Mouse (Mus musculus): ENCODE data around the gene Lin52. TPM values are rescaled to one million over a fixed set of nuclear protein-coding genes. Genes with fewer than 3 reads are reported as not detected.
"Not testable (repeated sequence)": the region's sequence is repeated elsewhere in the genome, so short reads cannot be mapped to it uniquely, and the experiment has no call there.

The Lin52 gene
- polyA plus RNA-seq, 1 experiment, result 37.1 TPM

DNA sequence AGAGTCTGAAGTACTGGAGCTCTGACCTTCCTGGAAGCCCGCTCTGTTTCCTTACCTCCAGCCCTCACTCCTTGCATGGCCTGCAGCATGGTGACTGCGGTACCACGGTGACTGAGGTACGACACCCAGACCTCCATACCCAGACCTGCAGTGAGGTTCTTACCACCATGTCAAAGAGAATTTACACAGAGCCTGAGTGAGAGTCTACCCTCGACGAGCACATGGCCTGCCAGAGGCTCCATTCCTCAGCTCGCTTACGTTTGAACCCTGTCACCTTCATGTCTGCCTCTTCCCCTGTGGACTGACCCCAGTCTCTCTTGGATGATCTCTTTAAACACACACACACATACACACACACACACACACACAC is 81.6 kb downstream of the Lin52 start:
- DNase-seq (ENCODE audit: extremely low spot score in 1 of 2, low spot score in 1 of 2), result no peak

DNA sequence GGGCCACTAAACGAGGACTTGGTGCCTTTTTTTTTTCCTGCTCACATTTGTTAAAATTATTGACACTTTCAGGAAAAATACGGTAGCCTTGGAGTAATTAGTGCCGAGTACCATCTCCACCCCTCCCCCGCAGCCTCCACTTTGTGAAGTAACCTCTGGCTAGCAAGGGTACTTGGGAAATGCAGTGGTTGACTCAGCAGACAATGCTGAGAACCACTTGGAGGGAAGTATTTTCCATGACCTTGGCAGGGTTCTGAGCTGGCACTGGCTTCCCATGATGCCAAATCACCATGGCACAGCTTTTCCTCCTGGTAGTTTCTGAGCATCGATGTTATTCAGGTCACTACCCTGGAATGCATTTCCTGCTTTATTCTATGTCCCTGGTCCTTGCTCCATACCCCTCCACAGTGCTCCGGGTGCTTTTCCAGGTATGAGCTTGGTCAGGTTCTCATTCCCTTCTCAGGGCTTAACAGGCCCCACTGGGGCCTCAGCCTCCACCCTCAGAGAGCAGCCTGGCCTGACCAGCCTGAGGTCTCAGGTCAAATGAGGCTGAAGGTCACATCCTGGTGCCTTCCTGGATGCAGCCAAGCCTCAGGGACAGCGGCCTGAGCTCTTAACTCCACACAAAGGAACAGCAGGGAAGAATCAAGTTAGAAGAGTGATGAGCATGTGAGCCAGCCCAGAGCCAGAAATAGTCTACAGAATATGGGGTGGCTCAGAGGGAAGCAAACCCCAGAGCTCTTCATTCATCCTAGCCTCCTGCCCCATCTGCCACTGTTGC is 82.7 kb downstream of the Lin52 start:
- DNase-seq (ENCODE audit: extremely low spot score in 1 of 2, low spot score in 1 of 2), result no peak

DNA sequence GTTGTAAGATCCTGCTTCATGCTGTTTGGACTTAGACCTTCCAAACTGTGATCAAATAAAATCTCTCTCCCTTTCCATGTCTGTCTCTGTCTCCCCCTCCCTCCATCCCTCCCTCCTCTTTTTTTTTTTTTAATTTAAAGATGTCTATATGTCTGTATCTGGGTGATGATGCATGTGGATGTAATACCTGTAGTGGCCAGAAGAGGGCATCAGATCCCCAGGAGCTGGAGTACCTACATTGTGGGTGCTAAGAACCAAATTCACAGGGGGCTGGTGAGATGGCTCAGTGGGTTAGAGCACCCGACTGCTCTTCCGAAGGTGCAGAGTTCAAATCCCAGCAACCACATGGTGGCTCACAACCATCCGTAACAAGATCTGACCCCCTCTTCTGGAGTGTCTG is 88.3 kb downstream of the Lin52 start:
- not testable (repeated sequence) for DNase-seq (ENCODE audit: extremely low spot score in 1 of 2, low spot score in 1 of 2)

DNA sequence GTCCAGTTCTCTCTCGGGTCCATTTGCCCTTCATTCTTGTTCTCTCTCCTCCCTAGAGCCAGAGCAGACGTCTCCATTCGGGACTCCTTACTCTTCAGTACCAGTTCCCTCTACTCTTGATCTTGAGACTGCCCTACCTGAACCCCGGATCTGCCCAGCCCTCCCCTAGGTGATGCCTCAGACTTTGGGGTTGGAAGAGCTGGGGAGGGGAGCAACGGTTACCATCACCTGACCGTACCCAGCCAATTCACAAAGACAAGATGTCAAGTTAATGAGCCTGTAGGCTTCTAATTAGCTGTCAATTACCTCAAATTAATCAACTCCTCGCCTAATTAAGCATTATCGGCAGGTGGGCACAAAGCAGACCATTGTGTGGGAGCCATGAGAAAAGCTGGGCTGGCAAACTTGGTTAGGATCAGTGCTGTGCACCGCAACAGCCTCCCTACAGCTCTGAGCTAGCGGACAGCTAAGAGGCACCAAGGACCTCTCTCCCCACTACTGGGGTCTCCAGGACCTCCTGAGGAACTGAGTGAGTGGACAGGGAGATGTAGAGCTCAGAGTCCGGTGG is 90.3 kb downstream of the Lin52 start:
- no peak for DNase-seq (ENCODE audit: extremely low spot score in 1 of 2, low spot score in 1 of 2)

DNA sequence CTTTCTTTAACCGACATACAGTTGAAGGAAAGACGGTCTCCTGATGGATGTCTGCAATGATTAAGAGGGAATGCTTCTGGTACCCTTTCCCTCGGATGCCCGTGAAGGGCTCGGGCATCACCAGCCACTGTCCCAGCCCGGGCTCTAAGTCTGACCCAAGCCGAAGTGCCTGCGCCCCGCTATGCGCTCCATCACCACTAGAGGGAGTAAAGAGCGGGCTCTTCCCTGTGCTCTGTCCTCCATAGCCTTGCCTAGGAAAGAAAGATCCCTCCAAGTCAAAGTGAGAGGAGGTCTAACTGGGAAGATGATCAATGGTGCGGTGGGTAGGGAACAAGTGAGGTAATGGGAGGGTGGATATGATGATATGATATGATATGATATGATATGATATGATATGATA is 94.8 kb downstream of the Lin52 start:
- peak in 1 of 2 experiments; percentile 69 for DNase-seq (ENCODE audit: extremely low spot score in 1 of 2, low spot score in 1 of 2)

GRCm38 (mm10) chr12:84546577-84547085 is 95.4 kb downstream of the Lin52 start:
- DNase-seq (ENCODE audit: extremely low spot score in 1 of 2, low spot score in 1 of 2), result no peak

DNA sequence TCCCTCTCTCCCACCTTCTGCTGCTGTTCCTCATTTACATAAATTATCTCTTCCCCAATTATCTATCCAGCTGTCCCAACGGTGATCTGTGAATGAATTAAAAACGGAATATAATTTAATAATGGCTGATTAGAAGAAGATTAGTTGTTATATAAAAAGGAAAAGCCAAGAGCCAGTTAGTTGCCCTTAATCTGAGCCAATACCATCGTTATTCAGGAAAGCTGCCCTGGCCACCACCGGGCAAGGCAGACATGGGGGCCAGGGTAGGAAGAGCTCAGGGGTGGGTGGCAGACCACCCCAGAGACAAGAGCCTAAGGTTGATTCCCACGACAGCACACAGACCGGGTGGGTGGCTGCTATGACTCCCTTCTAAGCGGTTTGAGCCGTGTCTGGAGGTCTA is 97.0 kb downstream of the Lin52 start:
- no peak for DNase-seq (ENCODE audit: extremely low spot score in 1 of 2, low spot score in 1 of 2)

DNA sequence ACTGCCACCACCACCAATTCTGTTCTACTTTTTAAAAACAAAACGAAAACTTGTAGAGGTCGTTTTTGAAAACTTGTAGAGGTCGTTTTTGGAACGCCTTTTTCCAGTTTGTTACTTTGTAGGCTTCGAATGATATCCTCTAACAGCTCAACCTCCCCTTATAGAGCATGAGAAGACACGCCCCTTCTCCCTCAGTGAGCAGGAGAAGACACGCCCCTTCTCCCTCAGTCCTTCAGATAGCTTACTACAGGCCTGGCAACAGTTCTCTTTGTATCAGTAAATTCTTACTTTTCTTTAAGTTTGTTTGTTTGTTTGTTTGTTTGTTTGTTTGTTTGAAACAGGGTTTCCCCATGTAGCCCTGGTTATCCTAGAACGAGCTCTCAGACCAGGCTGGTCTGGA is 104.0 kb downstream of the Lin52 start:
- no peak for DNase-seq (ENCODE audit: extremely low spot score in 1 of 2, low spot score in 1 of 2)

DNA sequence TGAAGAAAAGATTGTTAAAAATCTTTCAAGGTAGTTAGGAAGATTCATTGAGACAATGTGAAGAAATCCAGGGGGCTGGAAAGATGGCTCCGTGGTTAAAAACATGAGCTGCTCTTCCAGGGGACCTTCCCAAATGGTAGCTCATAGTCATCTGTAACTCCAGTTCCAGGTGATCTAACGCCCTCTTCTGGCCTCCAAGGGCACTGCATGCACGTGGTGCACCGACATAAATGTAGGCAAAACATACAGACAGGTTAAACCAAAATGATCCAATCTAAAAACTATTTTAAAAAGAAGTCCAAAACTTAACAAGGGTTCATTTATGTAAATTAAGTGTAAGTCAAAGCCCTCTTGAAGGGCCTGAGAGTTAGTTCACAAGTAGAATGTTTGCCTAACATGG is 111.3 kb downstream of the Lin52 start:
- no peak for DNase-seq (ENCODE audit: extremely low spot score in 1 of 2, low spot score in 1 of 2)

GRCm38 (mm10) chr12:84567576-84567975 is 116.4 kb downstream of the Lin52 start:
- DNase-seq (ENCODE audit: extremely low spot score in 1 of 2, low spot score in 1 of 2), result no peak

DNA sequence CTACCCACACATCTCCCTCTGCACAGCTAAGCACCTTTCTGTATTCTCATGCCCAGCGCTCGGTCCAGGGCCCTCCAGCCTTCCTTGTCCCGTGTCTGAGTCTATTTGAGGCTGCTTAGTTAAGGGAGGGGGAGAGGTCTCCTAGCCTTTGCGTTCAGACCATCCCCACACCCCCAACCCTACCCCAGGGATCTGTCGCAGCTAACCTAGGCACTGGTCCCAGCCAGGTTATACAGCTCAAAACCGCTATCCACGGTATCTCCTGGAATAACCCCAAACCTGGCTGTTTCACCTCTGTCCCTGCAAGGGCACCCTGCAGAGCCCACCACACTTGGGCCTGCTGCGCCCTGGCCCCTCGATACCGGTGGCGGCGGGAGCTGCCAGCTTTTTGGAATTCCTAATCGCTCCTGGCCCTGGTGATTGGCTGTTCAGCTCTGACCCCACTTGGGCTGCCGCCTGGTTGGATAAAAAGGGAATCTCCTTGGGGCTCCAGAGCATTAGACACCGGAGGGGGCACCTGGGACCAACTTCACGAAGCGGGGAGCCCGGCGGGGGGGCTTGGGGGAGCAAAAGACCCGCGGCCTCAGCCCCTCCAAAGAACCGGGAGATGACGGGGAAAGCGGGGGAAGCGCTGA is 118.2 kb downstream of the Lin52 start, which contains the start of gene Vsx2:
Gene Vsx2, plus strand, starts transcription at position 427 of the 635 bp plus-strand sequence.
- DNase-seq (ENCODE audit: extremely low spot score in 1 of 2, low spot score in 1 of 2), result no peak

GRCm38 (mm10) chr12:84569976-84570693 is 118.9 kb downstream of the Lin52 start:
- no peak for DNase-seq (ENCODE audit: extremely low spot score in 1 of 2, low spot score in 1 of 2)

DNA sequence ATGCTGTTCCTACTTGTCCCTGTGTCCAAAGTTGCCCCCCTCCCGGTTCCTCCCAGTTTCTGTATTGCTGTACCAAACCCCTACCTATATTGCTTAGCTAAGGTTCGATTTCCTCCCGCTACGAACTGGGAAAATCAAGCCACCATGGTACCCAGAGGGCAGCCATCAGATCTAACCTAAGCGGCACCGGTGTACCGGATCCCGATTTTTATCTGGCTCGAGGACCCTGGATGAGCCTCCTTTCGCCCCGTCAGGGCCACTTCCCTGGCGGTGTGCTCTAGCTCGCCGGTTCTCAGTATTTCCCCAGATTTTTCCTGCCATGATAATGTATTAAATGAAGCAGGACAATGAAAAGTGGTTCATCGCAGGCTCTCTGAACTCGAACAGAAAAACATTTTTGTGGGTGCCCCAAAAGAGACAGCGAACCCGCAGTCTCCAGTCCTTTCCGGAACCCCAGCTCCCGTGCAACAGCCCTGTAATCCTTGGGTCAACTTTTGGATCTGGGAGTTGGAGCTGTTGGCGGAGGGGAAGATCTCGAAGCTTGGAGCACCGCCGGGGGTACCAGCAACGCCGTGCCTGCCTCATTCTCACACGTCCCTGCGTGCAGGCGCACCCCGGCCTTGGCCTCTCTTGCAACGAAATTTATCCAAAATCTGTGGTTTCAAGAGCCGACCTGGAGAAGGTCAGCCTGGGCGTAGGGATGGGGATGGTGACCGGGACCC is 119.6 kb downstream of the Lin52 start:
- no peak for DNase-seq (ENCODE audit: extremely low spot score in 1 of 2, low spot score in 1 of 2)

GRCm38 (mm10) chr12:84571466-84572340 is 120.5 kb downstream of the Lin52 start:
- peak in 1 of 2 experiments; percentile 4 for DNase-seq (ENCODE audit: extremely low spot score in 1 of 2, low spot score in 1 of 2)

DNA sequence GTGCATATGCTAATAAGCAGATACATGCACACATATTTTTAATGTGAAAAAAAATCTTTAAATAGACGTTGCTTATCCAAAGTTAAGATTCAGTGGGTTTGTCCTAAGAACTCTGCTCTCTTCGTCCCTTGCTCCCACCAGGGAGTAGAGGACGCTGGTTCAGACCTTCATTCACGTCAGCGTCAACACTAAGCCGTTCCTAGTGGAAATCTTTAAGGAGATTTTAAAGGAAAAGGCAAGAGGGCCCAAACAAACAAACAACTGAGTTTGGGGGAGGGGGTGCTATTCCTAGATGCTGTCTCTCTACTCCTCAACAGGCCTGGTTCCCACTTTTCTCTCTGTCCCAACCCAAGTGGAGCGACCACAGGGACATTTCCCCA is 121.1 kb downstream of the Lin52 start:
- no peak for DNase-seq (ENCODE audit: extremely low spot score in 1 of 2, low spot score in 1 of 2)

GRCm38 (mm10) chr12:84573094-84573493 is 121.9 kb downstream of the Lin52 start:
- DNase-seq (ENCODE audit: extremely low spot score in 1 of 2, low spot score in 1 of 2), result no peak

DNA sequence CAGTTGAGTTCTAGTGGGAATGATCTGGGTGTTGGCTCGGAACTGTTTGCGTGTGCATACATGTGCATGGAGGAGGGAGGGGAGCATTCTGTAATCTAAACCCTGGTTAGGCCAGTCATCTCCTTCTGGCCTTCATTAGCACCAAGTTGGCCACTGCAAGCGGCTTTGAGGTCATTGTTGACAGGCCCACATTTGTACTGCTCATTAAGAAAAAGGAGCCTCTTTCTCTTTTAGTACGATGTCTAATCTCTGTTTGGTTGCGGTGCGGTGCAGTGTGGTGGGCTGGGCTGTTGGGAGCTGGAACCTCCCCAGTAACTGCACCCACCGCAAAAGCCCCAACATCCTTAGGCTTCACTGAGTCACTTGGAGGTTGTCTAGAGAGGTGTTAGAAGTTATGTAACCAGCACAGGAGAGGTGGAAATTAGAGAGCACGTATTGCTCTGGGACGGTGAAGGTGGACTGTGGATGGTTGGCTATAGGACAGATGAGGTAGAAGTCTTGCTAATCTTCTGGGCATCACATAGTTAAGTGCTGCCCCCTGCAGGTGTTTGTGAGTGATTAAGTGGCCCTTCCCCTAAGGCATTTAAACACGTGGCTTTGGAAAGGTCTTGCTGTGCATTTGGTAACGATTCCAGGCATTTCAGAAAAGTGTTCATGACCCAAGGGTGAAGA is 126.7 kb downstream of the Lin52 start:
- no peak for DNase-seq (ENCODE audit: extremely low spot score in 1 of 2, low spot score in 1 of 2)

DNA sequence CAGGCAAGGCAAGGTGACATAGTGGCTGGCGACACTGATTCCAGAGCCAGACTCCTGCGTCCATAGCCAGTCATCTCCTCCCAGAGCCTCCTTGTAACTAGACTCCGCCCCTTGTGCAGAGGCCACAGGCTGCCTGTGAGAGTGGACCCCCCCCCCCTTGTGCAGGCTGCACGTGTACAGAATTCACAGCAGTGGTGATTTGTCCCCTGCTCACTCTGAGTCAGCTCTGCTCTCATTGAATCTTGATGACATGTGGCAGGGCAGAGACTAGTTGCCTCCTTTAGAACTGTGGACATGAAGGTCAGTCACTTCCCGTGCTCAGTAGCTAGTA is 127.2 kb downstream of the Lin52 start:
- DNase-seq (ENCODE audit: extremely low spot score in 1 of 2, low spot score in 1 of 2), result no peak

GRCm38 (mm10) chr12:84581285-84581684 is 130.1 kb downstream of the Lin52 start:
- no peak for DNase-seq (ENCODE audit: extremely low spot score in 1 of 2, low spot score in 1 of 2)

Measured in frontal cortex, adult 2 months (tissue).